Mouse (Mus musculus) spleen, adult 2 months (tissue): ENCODE data around the gene Dpy19l1.

Source experiments
- CTCF ChIP-seq: fragments of 200-500 bp; IDR thresholded peaks from 2 replicates; pipeline ENCODE4 v1.5.1; 2011; ENCODE audit warnings: mild to moderate bottlenecking, inconsistent platforms; ENCODE audit not compliant: insufficient read depth, insufficient read length, insufficient replicate concordance; ENCODE audit errors: extremely low read depth
- POLR2A ChIP-seq: fragments of 200-500 bp; IDR thresholded peaks from 2 replicates; pipeline ENCODE4 v1.6.1; 2011; ENCODE audit warnings: low read depth, low read length, inconsistent platforms

GRCm38 (mm10) chr9:24421221-24421620 lies 81.7 kb downstream of the Dpy19l1 start:
- TF ChIP-seq POLR2A (no peak), CTCF (no peak)
